Mouse (Mus musculus): ENCODE data around the gene Wdr54. TPM values are rescaled to one million over a fixed set of nuclear protein-coding genes. Genes with fewer than 3 reads are reported as not detected.

The Wdr54 gene
- 26.6 and 27.7 TPM in 2 replicates for polyA plus RNA-seq (2012; rRNA removed)

DNA sequence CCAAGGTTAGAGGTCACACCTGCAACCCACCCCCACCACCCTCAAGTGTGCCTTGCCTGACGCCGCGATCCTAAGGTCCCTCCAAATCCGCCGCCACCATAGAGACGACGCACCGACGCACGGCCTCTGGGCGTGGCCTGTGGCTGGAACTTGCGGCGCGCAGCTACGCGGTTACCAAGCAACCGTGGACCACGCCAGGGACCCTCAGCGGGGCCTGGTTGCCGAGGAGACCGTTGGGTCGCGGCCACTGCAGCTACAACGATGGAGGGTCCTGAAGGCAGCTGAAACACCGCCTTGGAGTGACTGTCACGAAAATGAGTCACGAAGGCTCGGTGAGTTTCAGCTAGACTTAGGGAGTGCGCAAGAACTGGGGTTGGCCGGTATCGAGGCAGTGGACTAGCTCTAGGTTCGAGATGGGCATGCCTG lies at the start of gene Wdr54, which contains the start of gene 1700003E16Rik:
TSS of gene Wdr54 (minus strand) at position 139 of the 426 bp plus-strand sequence.
TSS of gene 1700003E16Rik (plus strand) at position 146 of the 426 bp plus-strand sequence.
- peak; percentile 57 to 78 for DNase-seq (ENCODE audit: extremely low spot score in 1 of 2, low spot score in 1 of 2)

DNA sequence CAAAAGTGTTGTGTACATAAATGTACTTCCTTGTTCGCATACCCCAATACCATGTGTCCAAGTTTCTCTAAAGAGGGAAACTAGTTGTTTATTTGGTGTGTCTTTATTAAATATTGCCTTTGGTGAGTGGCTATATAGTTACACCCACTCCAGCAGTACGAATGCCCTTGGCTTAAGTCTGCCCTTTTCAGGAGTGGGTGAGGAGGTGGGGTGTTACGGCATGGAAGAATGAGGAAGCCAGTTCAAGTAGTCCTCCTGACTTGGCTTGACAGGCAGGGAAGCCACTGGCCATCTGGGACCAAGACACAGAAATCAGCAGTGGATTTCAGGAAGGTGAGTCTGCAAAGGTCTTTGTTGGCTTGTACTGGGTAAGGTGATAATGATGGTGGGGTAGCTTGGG lies 49.7 kb upstream of the Wdr54 start:
- no peak for DNase-seq (ENCODE audit: extremely low spot score in 1 of 2, low spot score in 1 of 2)

DNA sequence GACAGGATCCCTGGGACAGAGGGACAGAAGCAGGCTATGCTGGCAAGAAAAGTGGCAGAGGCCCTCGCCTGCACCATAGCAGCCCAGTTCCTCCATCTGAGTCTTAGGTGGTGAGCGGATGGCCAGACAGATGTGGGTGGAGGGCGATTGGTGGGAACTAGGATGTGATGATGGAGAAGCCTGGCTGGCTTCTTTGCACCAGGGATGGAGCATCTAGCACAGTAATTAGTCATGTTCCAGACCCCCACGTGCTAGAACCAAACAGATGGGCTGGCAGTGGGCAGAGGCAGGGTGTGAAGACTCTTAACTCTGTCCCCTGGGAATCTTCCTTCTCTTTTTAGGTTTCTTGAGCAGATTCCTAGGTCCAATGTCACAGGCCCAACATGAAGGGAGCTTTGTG lies 47.1 kb upstream of the Wdr54 start:
- DNase-seq (ENCODE audit: extremely low spot score in 1 of 2, low spot score in 1 of 2) = no peak

DNA sequence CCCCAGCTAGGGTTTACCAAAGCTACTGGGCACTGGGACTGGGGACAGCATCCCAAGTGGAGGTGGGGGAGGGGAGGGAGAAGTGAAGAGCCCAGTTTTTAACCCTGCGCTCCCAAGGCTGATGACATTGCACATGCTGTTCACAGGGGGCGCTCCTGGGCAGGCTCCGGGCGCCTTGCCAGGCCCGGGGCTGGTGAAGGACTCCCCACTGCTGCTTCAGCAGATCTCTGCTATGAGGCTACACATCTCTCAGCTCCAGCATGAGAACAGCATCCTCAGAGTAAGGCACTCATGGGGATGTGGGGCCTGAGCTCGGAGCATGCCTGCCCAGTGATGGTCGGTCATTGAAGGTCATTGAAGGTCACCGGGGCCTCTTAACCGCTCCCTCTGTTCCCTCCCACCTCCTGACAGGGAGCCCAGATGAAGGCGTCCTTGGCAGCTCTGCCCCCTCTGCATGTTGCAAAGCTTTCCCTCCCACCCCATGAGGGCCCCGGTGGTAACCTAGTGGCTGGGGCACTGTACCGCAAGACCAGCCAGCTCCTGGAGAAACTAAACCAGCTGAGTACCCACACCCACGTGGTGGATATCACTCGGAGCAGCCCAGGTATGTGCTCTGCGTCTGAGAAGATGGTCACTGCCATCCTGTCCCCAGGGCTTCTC lies 41.3 kb upstream of the Wdr54 start:
- peak in 1 of 2 experiments; percentile 80 for DNase-seq (ENCODE audit: extremely low spot score in 1 of 2, low spot score in 1 of 2)

DNA sequence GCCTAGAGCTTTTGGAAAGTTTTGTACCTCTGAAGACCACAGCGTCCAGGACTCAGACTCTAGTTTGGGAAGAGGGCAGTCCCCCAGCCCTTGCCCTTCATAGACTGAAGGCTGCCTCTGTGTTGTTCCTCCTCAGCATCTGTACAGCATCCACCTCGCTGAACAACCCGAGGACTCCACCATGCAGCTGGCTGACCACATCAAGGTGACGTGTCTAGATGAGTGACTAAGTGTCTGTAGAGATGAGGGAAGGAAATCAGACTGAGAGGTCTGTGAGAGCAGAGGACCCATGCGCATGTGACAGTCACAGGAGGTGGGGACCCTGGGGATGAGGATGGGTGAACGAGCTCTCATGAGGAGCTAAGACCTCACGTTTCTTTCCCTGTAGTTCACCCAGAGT lies 37.4 kb upstream of the Wdr54 start:
- no peak for DNase-seq (ENCODE audit: extremely low spot score in 1 of 2, low spot score in 1 of 2)

DNA sequence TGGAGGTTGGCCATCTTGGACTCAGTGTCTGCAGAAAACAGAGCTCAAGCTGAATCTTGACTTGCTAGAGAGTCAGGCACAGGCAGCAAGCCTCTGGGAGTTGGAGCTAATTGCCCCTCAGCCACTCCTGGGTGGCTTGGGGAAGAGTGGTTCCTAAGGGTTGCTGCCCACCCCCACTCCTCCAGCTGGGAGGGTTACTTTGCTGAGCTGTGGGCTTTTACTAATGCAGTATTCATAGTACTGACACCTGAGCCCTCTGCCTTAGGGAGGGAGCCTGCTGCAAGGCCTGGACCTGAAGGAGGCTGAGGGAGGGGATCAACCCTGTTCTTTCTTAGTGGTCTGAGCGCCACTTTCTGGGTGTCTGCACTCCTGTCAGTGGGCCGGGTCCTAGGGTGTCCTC lies 30.7 kb upstream of the Wdr54 start:
- no peak for DNase-seq (ENCODE audit: extremely low spot score in 1 of 2, low spot score in 1 of 2)

DNA sequence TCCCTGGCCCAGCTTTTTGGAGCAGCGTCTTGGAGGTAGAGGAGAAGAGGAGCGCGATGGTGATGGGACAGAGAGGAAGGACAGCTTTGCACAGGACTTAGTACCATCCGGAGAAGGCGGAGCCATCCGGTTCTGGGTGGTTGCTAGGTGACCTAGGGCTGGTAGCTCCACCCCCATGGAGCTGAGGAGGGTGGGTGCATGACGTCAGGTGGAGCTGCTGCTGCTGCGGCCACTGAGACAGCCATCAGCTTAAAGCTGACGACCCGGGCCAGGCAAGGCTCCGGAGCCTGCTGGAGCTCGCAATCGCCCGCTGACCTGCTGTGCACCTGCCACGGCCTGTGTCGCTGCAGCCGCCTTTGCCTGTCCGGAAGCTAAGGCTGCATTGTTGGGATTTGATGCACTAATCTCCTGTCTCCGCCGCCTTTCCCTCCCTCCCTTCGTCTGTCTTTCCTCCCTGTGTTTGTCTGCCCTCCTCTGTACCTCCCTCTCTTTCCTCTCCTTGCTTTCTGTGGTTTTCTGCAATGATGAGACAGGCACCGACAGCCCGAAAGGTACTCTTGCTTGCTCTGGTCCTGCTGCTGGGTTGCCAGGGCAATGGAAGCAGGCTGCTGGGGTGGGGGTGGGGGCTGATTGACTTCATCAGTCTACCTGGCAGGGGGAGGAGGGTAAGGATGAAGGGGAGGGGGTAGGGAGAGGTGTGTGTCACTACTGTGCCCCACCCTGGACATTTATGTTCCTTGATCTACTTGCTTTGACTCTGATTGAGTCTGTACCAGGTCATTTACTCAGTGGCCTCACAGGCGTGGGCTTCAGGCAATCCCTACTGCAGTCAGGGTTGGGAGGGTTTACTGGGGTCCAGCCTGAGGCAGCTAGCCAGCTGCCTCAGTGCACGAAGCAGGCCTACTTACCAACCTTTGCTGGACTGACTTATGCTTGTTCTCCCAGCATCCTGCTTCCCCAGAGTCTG lies 30.0 kb upstream of the Wdr54 start:
- peak; percentile 89 to 91 for DNase-seq (ENCODE audit: extremely low spot score in 1 of 2, low spot score in 1 of 2)

DNA sequence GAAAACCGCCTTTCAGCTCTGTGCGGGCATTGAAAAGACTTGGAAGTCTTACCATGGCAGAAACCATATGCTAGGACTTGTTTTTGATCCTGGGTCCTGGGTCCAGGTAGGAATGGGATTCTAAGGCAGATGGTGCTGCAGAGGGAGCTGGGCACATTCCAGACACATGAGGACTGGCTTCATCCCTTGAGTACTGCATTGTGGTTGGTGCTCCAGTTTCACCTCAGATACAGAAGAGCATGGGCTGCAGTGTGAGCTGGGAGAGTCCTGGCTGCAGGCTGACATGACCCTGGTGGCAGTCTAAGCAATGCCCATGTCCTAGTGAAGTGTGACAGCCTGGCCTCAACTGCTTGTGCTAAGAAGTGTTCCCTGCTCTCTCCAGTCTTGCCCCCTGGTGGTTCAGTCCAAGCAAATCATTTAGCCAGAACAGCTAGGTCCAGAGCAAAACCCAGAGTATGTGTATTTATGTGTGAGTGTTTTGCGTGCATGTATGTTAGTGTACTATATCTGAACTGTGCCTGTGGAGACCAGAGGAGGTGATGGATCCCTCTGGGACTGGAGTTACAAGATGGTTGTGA lies 28.8 kb upstream of the Wdr54 start:
- DNase-seq (ENCODE audit: extremely low spot score in 1 of 2, low spot score in 1 of 2) = no peak

DNA sequence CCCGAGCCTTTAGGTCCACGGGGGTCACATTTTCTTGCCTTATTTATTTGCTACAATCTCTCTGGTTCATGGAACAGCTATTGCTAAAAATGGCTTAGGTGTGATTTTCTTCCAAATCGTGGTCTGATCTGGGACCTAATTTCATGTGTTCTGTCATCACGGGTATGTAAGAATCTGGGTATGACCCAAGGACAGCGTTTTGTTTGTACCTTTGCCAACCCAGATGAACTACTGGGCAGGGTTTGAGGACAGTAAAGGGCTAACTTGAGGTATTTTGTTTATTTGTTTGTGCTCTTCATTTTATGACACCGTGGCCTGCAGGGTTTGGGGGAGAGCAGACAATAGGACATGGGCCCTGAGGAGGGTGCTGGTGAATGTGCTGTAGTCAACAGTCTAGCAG lies 24.4 kb upstream of the Wdr54 start:
- no peak for DNase-seq (ENCODE audit: extremely low spot score in 1 of 2, low spot score in 1 of 2)

DNA sequence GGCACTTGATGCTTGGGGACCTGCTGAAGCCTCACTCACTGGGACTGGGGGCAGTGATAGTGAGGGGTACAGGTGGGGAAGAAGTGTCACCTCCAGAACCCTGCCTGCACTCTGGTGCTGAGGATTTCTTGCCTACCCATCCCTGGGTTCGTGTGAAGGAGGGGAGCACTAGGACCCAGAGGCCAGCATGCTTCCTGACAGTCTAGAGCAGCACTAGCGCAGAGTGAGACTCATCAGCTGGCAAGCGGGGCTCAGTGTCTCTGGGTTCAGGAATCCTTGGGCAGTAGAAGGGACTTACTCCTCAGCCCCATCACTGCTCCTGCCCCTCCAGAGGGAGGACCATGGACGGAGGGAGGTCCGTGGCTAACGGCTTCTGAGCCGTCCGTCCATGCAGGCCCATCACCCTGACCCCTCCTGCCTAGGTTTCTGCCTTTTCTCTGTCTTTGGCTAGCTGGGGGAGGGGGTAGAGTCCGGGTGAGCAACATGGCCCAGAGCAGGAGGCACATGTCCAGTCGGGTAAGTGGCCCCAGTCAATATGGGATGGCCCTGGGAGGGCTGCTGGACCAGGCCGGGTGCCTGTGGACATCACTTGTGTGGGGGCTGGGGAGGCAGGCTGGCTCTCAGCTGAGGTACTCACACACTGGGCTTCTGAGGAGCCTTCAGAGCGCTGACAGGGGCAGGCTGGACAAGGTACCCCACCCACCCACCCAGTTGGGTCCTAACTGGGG lies 23.4 kb upstream of the Wdr54 start:
- DNase-seq (ENCODE audit: extremely low spot score in 1 of 2, low spot score in 1 of 2) = peak; percentile 59 to 85

DNA sequence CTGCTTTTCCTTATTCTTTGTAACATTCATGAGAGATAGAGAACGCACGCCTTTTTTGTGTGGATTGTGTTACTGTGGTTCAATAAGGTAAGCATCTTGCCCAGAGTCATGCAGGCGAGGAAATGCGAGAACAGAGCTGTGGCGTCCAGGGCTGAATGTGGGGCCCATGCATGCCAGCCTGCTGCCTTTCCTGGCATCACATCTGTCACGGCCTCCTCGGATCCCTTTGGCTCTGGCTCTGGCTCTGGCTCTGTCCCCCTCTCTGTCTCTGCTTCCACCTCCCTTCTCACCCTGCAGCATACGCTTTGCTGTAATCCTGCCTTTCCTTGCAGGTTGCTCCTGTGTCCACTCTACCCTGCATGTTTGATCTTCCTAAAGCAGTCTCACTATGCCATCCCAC lies 19.8 kb upstream of the Wdr54 start:
- no peak for DNase-seq (ENCODE audit: extremely low spot score in 1 of 2, low spot score in 1 of 2)

DNA sequence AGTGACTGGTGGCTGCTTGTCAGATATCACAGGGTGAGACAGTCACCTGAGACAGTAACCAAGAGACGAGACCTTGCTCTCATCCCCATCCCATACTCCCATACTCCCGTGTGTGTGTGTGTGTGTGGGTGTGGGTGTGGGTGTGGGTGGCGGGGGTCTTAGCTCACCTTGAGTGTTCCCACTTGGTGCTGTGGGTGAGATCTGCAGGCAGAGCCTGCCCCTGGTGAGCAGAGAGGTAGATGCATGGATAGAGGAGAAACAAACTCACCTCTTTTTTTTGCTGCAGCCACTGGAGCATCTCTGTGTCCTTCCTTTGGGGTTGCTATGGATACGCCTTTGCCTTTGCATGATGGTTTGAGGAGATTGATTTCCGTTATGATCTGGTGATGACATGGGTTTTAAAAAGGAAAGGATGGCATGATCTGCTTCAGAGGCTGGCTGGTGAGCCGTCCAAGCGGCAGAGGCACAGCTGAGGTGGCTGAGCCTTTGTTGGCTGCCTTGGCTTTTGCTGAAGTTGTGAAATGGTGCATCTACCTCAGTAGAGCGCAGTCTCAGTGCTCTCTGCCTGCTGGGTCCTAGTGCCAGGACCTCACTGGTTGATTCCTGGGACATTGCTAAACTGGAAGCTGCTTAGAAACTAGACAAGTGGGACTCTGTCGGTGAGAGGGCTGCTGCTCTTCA lies 16.2 kb upstream of the Wdr54 start:
- DNase-seq (ENCODE audit: extremely low spot score in 1 of 2, low spot score in 1 of 2) = peak; percentile 72 to 82

DNA sequence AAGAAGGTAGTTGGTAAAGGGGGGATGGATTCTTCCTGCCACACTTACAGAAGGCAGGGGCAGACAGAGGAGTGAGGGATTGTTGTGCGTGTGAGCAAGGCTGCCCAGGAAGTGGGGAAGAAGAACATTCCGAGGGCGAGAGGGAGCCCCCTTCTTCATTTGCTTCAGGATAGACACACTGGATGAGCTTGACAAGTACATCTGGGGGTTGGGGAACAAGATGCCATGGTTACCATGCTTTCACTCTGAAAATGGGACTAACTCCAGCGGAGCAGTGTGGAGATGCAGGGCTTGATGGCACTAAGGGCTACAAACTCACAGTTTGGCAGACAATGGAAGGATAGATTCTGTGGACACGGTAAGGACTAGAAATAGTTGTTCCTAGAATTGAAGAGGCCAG lies 14.9 kb upstream of the Wdr54 start:
- DNase-seq (ENCODE audit: extremely low spot score in 1 of 2, low spot score in 1 of 2) = no peak

DNA sequence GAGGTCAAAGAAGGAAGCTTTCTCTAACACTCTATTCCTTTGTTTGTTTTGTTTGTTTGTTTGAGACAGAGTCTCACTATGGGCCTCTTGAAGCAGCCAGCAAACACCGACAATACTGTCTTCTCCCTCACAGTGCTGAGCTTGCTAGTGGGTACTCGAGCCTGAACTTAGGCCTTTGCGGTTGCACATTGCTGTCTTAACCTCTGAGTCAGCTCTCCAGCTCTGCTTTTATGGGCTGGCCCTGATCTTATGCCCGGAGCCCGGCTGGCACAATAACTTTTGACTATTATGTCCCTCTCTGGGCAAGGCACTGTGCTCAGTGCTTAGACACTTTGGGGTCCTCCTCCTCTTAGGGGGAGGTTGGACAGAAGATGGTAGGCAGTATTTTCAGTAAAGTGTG lies 13.7 kb upstream of the Wdr54 start:
- no peak for DNase-seq (ENCODE audit: extremely low spot score in 1 of 2, low spot score in 1 of 2)

DNA sequence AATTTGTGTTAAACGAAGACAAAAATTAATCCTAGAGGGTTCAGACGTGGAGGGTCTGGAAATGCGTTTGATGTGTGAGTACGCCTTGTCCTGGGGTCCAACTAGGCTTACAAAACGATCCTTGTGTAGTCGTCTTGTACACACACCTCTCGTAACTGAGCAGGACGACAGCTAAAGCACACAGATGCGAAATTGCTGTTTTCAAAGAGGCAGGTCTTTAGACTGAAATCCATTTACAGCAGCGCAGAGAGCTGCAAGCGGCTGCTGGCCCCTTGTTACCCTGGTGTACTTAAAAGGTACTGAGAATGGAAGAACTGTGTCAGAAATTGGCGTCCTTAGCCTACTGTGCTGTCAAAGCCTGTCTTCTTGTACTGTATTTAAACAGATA lies 10.0 kb upstream of the Wdr54 start:
- no peak for DNase-seq (ENCODE audit: extremely low spot score in 1 of 2, low spot score in 1 of 2)

DNA sequence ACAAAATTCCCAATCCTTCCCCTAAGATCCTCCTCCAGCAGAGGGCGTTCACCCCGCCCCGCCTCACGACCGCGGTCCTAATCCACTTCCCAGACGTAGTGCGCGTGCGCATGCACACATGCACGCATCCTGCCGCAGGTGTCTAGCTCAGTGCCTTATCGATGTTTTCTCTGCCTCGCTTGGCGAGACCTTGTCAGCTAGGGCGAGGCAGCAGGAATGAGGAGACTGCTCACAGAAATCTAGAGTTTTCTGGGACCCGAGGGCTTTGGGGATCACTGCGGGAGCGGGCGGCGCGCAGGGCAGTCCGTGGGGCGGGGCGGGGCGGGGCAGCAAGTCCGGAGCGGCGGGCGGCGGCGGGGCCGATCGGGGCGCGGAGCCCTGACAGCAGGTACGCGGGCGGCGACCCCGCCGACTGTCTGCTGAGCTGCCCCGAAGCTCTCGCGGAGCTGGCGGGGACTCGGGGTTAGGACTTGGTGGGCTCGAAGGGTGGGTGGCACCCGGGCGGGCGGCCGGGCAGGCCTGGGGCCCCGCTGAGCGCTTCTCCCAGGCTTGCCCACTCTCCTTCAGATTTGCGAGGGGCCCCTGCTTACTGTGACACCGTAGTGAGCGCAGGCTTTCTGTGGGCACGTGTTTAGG lies 9.5 kb upstream of the Wdr54 start, which contains the start of gene Dctn1:
TSS of gene Dctn1 (plus strand) at position 314 of the 636 bp plus-strand sequence.
- DNase-seq (ENCODE audit: extremely low spot score in 1 of 2, low spot score in 1 of 2) = peak; percentile 83 to 94

DNA sequence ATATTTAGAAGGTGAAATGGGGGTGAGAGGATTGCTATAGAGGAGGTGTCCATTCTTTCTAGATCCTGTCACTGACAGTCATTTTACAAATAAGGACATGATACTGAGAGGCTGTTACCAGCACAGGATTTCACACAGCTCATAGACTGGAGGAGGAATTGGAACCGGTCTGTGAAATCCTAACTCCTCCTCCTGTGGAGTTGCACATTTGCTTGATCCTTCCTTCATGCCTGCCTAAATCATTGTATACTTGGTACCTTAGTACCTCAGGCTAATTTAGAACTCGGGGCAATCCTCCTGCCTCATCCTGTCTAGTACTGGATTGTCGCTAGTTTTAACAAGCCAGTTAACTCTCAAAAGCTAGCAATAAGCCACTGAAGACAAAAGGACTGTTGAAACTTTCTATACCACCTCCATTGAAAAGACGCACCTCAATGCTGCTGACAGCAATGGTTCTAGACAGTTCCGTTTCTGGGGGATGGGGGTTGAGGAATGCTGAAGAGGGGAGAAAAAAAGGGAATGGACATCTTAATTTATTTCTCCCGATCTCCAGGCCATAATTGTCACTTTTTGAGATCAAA lies 8.9 kb upstream of the Wdr54 start:
- DNase-seq (ENCODE audit: extremely low spot score in 1 of 2, low spot score in 1 of 2) = no peak

DNA sequence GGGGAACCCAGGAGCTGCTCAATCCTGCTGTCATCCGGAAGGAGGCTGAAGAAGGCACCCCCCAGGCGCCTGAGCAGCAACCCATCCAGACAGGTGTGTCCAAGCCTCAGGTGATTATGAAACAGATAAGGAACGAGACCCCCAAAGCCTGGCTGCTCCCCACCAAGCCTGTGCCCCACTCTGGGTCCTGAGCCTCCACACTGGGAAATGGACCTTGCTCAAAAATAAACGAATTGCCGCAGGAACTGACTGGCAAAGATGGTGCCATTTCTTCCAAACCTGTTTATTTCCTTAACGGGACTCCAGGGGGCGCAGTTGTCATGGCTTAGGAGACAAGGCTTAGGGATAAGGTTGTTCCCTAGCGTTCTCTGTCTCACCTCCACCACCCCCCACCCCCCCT lies 6.5 kb upstream of the Wdr54 start:
- peak in 1 of 2 experiments; percentile 80 for DNase-seq (ENCODE audit: extremely low spot score in 1 of 2, low spot score in 1 of 2)
